Mouse (Mus musculus) kidney, adult 11 months (tissue): ENCODE measurements around the gene Alkbh7.
A peak's percentile ranks its signal among the peaks of the same experiment; 100 is the strongest.

ENCODE experiments used
- DNase-seq: peaks from one replicate; pipeline ENCODE4 v3.0.0; 2022

Gene Alkbh7

DNA sequence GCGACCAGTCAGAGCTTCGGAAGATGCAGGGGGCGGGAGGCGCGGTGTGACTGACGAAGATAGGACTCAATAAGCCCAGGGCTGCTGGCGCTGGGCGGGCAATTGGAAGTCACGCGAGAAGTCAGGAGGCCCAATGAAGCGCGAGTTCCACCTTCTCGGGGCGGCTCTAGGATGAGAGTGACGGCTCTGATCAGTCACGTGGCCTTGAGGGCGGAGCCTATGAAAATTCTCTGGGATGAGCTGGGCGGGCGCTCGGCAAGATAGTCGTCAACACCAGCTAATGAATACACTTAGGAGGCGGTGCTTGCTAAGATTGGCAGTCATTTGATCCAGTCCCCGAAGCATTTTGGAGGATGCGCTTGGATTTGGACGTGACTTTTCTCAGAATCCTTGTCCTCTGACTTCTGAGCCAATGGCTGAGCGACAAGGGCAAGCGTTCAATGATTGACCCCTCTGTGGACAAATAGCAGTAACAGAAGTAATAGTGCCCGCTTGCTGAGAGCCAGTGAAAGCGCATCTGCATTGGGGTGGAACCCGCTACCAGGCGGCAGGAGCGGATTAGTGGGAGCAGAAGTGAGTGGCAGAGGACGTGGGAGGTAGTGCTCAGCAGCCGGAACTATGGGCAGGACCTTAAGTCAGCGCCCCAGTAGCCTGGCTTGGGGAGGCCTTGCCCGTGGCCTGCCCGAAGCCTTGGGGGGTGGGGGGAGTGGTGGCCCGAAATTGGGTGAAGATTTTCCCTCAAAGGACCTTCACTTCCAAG is 34.7 kb downstream of the Alkbh7 start:
- peak; percentile 100 for DNase-seq

GRCm38 (mm10) chr17:57032854-57033253 is 35.7 kb downstream of the Alkbh7 start:
- peak; percentile 27 for DNase-seq

GRCm38 (mm10) chr17:57038978-57039377 is 41.8 kb downstream of the Alkbh7 start:
- no peak for DNase-seq

- no peak for DNase-seq
Measured at GRCm38 (mm10) chr17:57041554-57041953, 44.4 kb downstream of the Alkbh7 start, which contains the start of gene Slc25a41. TSS of gene Slc25a41 (minus strand) at chr17:57041654.

DNA sequence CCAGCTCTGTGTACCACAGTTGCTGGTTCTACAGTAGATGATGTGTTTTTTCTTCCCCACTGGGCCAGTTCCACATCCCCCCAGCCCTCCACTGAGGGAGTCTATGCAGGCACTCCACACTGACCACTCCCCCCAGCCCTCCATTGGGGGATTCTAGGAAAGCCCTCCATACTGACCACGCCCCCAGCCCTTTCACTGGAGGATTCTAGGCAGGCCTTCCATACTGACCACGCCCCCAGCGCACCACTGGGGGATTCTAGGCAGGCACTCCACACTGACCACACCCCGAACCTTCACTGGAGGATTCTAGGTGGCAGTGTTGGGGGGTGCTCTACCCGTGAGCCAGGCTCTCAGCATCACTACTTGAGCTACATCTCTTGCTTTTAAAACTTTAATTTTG is 50.3 kb downstream of the Alkbh7 start:
- DNase-seq, result no peak

DNA sequence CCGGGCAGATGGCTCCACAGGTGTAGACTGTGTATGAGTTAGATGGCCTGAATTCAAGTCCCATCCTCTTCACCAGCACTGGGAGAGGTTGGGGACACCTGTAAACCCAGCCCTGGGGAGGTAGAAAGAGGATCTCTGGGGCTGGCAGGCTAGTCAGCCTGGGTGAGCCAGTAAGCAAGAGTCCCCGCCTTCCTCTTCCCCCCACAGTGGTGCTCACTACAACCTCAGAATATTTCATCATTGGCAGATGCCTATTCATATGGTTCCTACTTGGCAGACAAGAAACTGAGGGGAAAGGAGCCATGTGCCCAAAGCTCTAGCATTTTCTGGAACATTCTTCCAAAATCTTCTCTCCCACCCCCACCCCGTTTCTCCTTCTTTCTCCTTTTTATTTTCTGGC is 51.7 kb downstream of the Alkbh7 start:
- DNase-seq, result no peak
